Mouse (Mus musculus) thymus, postnatal 14 days (tissue): ENCODE results near the gene Gm49337.
"Not testable (repeated sequence)": the region's sequence is repeated elsewhere in the genome, so short reads cannot be mapped to it uniquely, and the experiment has no call there.

Experiments used
- DNase-seq: peaks from one replicate; pipeline ENCODE4 v3.0.0; 2021

Gm49337 gene

GRCm38 (mm10) chr4:116217046-116217445 is 43.9 kb downstream of the Gm49337 start:
- no peak for DNase-seq

GRCm38 (mm10) chr4:116217661-116218060 is 44.5 kb downstream of the Gm49337 start:
- not testable (repeated sequence) for DNase-seq

- no peak for DNase-seq
Observed at GRCm38 (mm10) chr4:116219056-116219455, 45.9 kb downstream of the Gm49337 start.

GRCm38 (mm10) chr4:116220071-116220650 is 47.0 kb downstream of the Gm49337 start:
- DNase-seq: peak; percentile 21

GRCm38 (mm10) chr4:116220780-116221139 is 47.6 kb downstream of the Gm49337 start:
- DNase-seq: no peak

- DNase-seq: peak; percentile 99
Observed at GRCm38 (mm10) chr4:116221140-116221851, 48.1 kb downstream of the Gm49337 start, which contains the start of gene Pik3r3. Gene Pik3r3, plus strand, starts transcription at chr4:116221618.

- peak; percentile 31 for DNase-seq
Observed at GRCm38 (mm10) chr4:116221996-116222842, 49.0 kb downstream of the Gm49337 start.

GRCm38 (mm10) chr4:116222843-116223119 is 49.6 kb downstream of the Gm49337 start:
- DNase-seq: no peak

- DNase-seq: no peak
Observed at GRCm38 (mm10) chr4:116243377-116243776, 70.2 kb downstream of the Gm49337 start.

GRCm38 (mm10) chr4:116244240-116244639 is 71.1 kb downstream of the Gm49337 start:
- DNase-seq: no peak

GRCm38 (mm10) chr4:116245926-116246325 is 72.7 kb downstream of the Gm49337 start:
- peak; percentile 72 for DNase-seq

- no peak for DNase-seq
Observed at GRCm38 (mm10) chr4:116249986-116250385, 76.8 kb downstream of the Gm49337 start.

GRCm38 (mm10) chr4:116268220-116268619 is 95.0 kb downstream of the Gm49337 start:
- no peak for DNase-seq

GRCm38 (mm10) chr4:116282211-116282610 is 109.0 kb downstream of the Gm49337 start:
- DNase-seq: peak; percentile 16

- DNase-seq: no peak
Observed at GRCm38 (mm10) chr4:116291561-116291960, 118.4 kb downstream of the Gm49337 start.

- DNase-seq: no peak
Observed at GRCm38 (mm10) chr4:116293296-116293695, 120.1 kb downstream of the Gm49337 start.

- no peak for DNase-seq
Observed at GRCm38 (mm10) chr4:116300878-116301355, 127.7 kb downstream of the Gm49337 start.

GRCm38 (mm10) chr4:116304551-116304950 is 131.4 kb downstream of the Gm49337 start:
- DNase-seq: no peak

- no peak for DNase-seq
Observed at GRCm38 (mm10) chr4:116317575-116317974, 144.4 kb downstream of the Gm49337 start.

- DNase-seq: no peak
Observed at GRCm38 (mm10) chr4:116322127-116322526, 148.9 kb downstream of the Gm49337 start.

GRCm38 (mm10) chr4:116329256-116329655 is 156.1 kb downstream of the Gm49337 start:
- DNase-seq: no peak

GRCm38 (mm10) chr4:116336294-116336693 is 163.1 kb downstream of the Gm49337 start:
- DNase-seq: no peak

GRCm38 (mm10) chr4:116342119-116342518 is 168.9 kb downstream of the Gm49337 start:
- DNase-seq: peak; percentile 56
